Mouse (Mus musculus): ENCODE measurements at regions not wholly inside any gene's neighbourhood (a gene's known extent, or its start where the extent isn't known, plus 50 kb on each side); places are given as distances from the start of the nearest gene placed in this dataset.

GRCm38 (mm10) chr13:51962676-51963075 is 116.2 kb downstream of the Gadd45g start:
- H3K4me1 ChIP-seq = peaks cover 6% of the 10 kb centered on the region
- ATAC-seq (replicated peaks) = no peak

GRCm38 (mm10) chr13:51963966-51964365 is 117.5 kb downstream of the Gadd45g start:
- no peak for ATAC-seq (replicated peaks)
- no peaks in the 10 kb centered on the region for H3K27me3 ChIP-seq (replicated peaks)
- no peaks in the 10 kb centered on the region for H3K36me3 ChIP-seq (replicated peaks)
- H3K4me3 ChIP-seq = no peak overlapping the region
- H3K4me1 ChIP-seq = peaks cover 6% of the 10 kb centered on the region
- H3K4me2 ChIP-seq = no peak overlapping the region
- H3K9ac ChIP-seq = no peak overlapping the region
- no peak overlapping the region for H3K27ac ChIP-seq
- 53% methylated on average over 6 of the region's 6 CpGs for WGBS
- H3K9me3 ChIP-seq = no peaks in the 10 kb centered on the region

More at GRCm38 (mm10) chr13:51962676-51963075, 116.2 kb downstream of the Gadd45g start:
- H3K4me3 ChIP-seq = no peak overlapping the region
- no peak overlapping the region for H3K27ac ChIP-seq
- H3K4me2 ChIP-seq = no peak overlapping the region
- H3K27me3 ChIP-seq (replicated peaks) = no peaks in the 10 kb centered on the region
- no peak overlapping the region for H3K9ac ChIP-seq
- whole genome bisulfite sequencing = 70% methylated on average over 5 of the region's 5 CpGs
- no peaks in the 10 kb centered on the region for H3K9me3 ChIP-seq
- no peaks in the 10 kb centered on the region for H3K36me3 ChIP-seq (replicated peaks)

GRCm38 (mm10) chr13:51964416-51964815 is 117.9 kb downstream of the Gadd45g start:
- Histone ChIP-seq H3K27ac (no peak overlapping the region), H3K4me3 (no peak overlapping the region), H3K4me2 (no peak overlapping the region), H3K36me3 (replicated peaks) (no peaks in the 10 kb centered on the region), H3K9me3 (no peaks in the 10 kb centered on the region), H3K9ac (no peak overlapping the region), H3K4me1 (peaks cover 6% of the 10 kb centered on the region), H3K27me3 (replicated peaks) (no peaks in the 10 kb centered on the region)
- no peak for ATAC-seq (replicated peaks)
- 32% methylated on average over 6 of the region's 6 CpGs for WGBS

DNA sequence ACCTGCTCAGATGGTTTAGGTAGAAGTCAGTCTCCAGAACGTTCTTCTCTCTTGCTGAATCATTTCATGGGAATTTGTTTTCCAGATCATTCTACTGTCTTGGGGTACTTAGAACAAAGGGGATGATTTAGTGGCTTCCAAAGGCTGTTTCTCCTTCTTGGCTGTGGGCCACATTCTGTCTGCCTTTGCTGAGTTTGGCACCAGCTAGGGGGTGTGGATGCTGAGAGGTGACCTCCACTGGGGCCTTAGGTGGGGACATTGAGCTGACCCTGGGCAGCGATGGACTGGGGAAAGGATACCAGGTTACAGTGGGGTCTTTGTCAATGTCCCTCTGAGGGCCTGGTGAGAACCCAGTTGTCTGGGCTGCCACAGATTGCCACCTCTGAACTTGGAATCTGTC is 118.4 kb downstream of the Gadd45g start:
- no peak overlapping the region for H3K4me2 ChIP-seq
- WGBS = 62% methylated on average over 2 of the region's 2 CpGs

GRCm38 (mm10) chr13:51968103-51968502 is 121.6 kb downstream of the Gadd45g start:
- no peaks in the 10 kb centered on the region for H3K36me3 ChIP-seq (replicated peaks)
- no peak overlapping the region for H3K9ac ChIP-seq
- H3K9me3 ChIP-seq = no peaks in the 10 kb centered on the region
- no peak for ATAC-seq (replicated peaks)
- no peak overlapping the region for H3K27ac ChIP-seq
- no peak overlapping the region for H3K4me3 ChIP-seq
- 89% methylated on average over 6 of the region's 6 CpGs for WGBS
- no peak overlapping the region for H3K4me2 ChIP-seq
- H3K27me3 ChIP-seq (replicated peaks) = no peaks in the 10 kb centered on the region
- peaks cover 6% of the 10 kb centered on the region for H3K4me1 ChIP-seq

More for the DNA sequence above, 118.4 kb downstream of the Gadd45g start:
- no peak overlapping the region for H3K27ac ChIP-seq
- H3K36me3 ChIP-seq (replicated peaks) = no peaks in the 10 kb centered on the region
- H3K9me3 ChIP-seq = no peaks in the 10 kb centered on the region
- ATAC-seq (replicated peaks) = no peak
- no peak overlapping the region for H3K4me3 ChIP-seq
- no peaks in the 10 kb centered on the region for H3K27me3 ChIP-seq (replicated peaks)
- no peak overlapping the region for H3K9ac ChIP-seq
- H3K4me1 ChIP-seq = peaks cover 6% of the 10 kb centered on the region

GRCm38 (mm10) chr13:51968796-51969195 is 122.3 kb downstream of the Gadd45g start:
- Histone ChIP-seq H3K4me2 (no peak overlapping the region), H3K36me3 (replicated peaks) (no peaks in the 10 kb centered on the region), H3K9ac (no peak overlapping the region), H3K4me1 (peaks cover 6% of the 10 kb centered on the region), H3K27ac (no peak overlapping the region), H3K27me3 (replicated peaks) (no peaks in the 10 kb centered on the region), H3K9me3 (no peaks in the 10 kb centered on the region), H3K4me3 (no peak overlapping the region)
- ATAC-seq (replicated peaks) = no peak
- 83% methylated on average over 9 of the region's 9 CpGs for WGBS

DNA sequence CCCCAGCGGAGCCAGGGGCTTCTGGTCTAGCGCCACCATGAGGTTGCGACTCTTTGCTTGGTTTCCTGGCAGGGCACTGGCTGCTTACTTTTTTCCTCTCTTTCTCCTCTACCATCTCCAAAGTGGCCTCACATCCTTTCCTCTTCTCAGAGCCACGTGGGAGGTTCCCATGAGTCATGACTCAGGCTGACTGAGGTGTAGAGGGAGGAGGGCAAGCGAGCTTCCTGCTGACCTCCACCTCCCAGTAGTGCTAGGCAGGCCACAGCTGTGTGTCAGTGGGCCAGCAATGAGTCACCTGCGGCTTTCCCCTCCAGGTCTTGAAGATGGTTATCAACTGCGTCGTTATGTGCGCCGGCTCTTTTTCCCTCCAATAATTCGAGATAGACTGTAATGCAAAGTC is 123.6 kb downstream of the Gadd45g start:
- no peak for ATAC-seq (replicated peaks)
- H3K4me1 ChIP-seq = no peaks in the 10 kb centered on the region
- 89% methylated on average over 11 of the region's 11 CpGs for WGBS
- no peak overlapping the region for H3K9ac ChIP-seq
- no peak overlapping the region for H3K4me2 ChIP-seq
- H3K4me3 ChIP-seq = no peak overlapping the region
- no peaks in the 10 kb centered on the region for H3K36me3 ChIP-seq (replicated peaks)
- H3K27me3 ChIP-seq (replicated peaks) = no peaks in the 10 kb centered on the region
- H3K9me3 ChIP-seq = no peaks in the 10 kb centered on the region
- H3K27ac ChIP-seq = no peak overlapping the region

DNA sequence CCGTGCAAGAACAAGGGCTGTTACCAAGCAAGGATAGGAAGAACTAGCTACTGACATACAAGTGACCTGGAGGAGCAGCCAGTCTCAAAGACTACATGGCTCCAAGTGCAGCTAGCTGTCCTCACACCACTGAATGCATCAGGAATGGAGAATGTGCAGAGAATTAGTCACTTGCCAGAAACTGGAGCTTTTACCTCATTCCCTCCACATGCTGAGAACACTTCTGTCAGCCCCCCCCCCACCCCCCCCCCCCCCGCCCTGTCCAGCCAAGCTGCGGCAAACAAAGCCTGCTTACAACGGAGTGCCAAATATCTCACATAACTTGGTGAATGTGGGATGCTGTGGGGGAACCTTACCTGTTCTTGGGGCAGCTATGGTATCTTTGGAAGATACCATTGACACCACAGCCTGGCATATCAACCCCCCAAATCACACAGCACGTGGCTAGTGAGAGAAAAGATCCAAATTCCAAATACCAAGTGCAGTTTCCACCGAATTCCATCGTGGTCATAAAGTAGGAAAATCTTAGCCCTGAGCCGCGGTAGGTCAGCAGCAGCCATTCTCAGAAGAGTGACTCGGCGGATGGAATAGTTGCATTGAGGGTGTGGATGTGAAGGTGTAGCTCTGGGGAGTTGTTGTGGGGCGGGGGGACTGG is 126.3 kb downstream of the Gadd45g start:
- WGBS = 81% methylated on average over 11 of the region's 12 CpGs
- peaks cover 5% of the 10 kb centered on the region; the same call in 1 of the 2 replicates for H3K4me1 ChIP-seq
- H3K9ac ChIP-seq = no peak overlapping the region
- ATAC-seq (replicated peaks) = no peak
- no peaks in the 10 kb centered on the region for H3K36me3 ChIP-seq (replicated peaks)
- no peak overlapping the region for H3K4me3 ChIP-seq
- H3K4me2 ChIP-seq = no peak overlapping the region
- H3K27me3 ChIP-seq (replicated peaks) = no peaks in the 10 kb centered on the region
- H3K9me3 ChIP-seq = no peaks in the 10 kb centered on the region
- H3K27ac ChIP-seq = no peak overlapping the region

DNA sequence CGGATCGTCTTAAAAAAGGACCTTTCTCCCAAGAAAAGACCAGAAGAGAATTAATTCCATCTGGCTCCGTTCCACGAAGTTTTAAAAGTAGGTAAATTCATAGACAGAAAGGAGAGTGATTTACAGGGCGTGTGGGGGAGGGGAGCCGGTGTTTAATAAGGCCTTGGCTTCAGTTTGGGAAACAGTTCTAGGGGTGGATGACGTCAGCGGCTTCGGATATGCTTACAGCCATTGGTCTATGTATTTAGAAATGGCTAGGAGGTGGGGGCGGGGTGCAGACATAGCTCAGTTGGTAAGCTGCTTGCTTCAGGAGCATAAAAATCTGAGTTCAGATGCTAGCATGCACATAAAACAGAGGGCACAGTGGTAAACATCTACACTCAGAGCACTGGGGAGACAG is 127.0 kb downstream of the Gadd45g start:
- H3K4me1 ChIP-seq = peaks cover 5% of the 10 kb centered on the region; the same call in 1 of the 2 replicates
- H3K9me3 ChIP-seq = no peaks in the 10 kb centered on the region
- H3K9ac ChIP-seq = no peak overlapping the region
- 85% methylated on average over 10 of the region's 10 CpGs for WGBS
- no peak overlapping the region for H3K27ac ChIP-seq
- H3K36me3 ChIP-seq (replicated peaks) = no peaks in the 10 kb centered on the region
- no peak overlapping the region for H3K4me2 ChIP-seq
- no peak overlapping the region for H3K4me3 ChIP-seq
- H3K27me3 ChIP-seq (replicated peaks) = no peaks in the 10 kb centered on the region
- no peak for ATAC-seq (replicated peaks)

GRCm38 (mm10) chr13:51974101-51974500 is 127.6 kb downstream of the Gadd45g start:
- WGBS = 95% methylated on average over 6 of the region's 6 CpGs
- Histone ChIP-seq H3K4me1 (peaks cover 5% of the 10 kb centered on the region; the same call in 1 of the 2 replicates), H3K36me3 (replicated peaks) (no peaks in the 10 kb centered on the region), H3K27me3 (replicated peaks) (no peaks in the 10 kb centered on the region), H3K27ac (no peak overlapping the region), H3K4me3 (no peak overlapping the region), H3K9me3 (no peaks in the 10 kb centered on the region), H3K4me2 (no peak overlapping the region), H3K9ac (no peak overlapping the region)
- ATAC-seq (replicated peaks) = no peak

DNA sequence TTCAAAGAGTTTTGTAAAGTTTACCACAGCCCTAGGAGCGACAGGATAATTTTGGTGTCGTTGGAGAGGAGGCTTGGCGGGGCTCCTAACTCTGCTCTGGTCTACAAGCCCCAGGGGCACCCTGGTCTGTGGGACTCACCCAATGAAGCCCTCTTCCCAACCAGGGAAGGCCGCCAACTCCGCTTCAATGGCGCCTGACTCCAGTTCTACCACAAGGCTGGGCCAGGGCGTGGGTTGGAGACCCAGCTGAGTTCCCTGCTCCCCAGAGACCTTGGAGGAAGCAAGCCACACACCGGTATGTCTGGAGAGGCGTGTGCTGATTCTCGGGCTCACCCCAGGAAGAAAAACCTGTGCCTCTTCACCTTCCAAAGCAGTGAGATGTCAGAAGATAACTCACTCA is 128.9 kb downstream of the Gadd45g start:
- Histone ChIP-seq H3K4me1 (peaks cover 5% of the 10 kb centered on the region; the same call in 1 of the 2 replicates), H3K4me2 (no peak overlapping the region), H3K27ac (no peak overlapping the region), H3K4me3 (no peak overlapping the region), H3K36me3 (replicated peaks) (no peaks in the 10 kb centered on the region), H3K27me3 (replicated peaks) (no peaks in the 10 kb centered on the region), H3K9me3 (no peaks in the 10 kb centered on the region), H3K9ac (no peak overlapping the region)
- 74% methylated on average over 10 of the region's 10 CpGs for WGBS
- no peak for ATAC-seq (replicated peaks)

GRCm38 (mm10) chr13:51975801-51976601 is 129.5 kb downstream of the Gadd45g start:
- 53% methylated on average over 7 of the region's 7 CpGs for WGBS
- H3K9me3 ChIP-seq = no peaks in the 10 kb centered on the region
- H3K4me1 ChIP-seq = peaks cover 5% of the 10 kb centered on the region; the same call in 1 of the 2 replicates
- no peak overlapping the region for H3K9ac ChIP-seq
- ATAC-seq (replicated peaks) = no peak
- H3K27ac ChIP-seq = no peak overlapping the region
- no peak overlapping the region for H3K4me3 ChIP-seq
- no peak overlapping the region for H3K4me2 ChIP-seq
- no peaks in the 10 kb centered on the region for H3K36me3 ChIP-seq (replicated peaks)
- no peaks in the 10 kb centered on the region for H3K27me3 ChIP-seq (replicated peaks)

Measured in midbrain, embryonic 15.5 days (tissue).